Mouse (Mus musculus) liver, embryonic 14.5 days (tissue): Measurements from ENCODE around the gene Lbp. TPM values are rescaled to one million over a fixed set of nuclear protein-coding genes. Genes with fewer than 3 reads are reported as not detected.
A peak's percentile ranks its signal among the peaks of the same experiment; 100 is the strongest.

Experiments
- ATAC-seq: fragments of 200-750 bp; cut with Nextera tagmentation; 2 replicates; pipeline ENCODE4 v1.8.0; 2017; ENCODE audit warnings: moderate number of reproducible peaks, mild to moderate bottlenecking, moderate library complexity; ENCODE audit not compliant: insufficient read depth
- DNase-seq, 3 experiments: peaks; one replicate each; pipeline ENCODE4 v3.0.0-alpha.2; 2012 to 2013; ENCODE audit warnings: low read depth in 3 of 3, low spot score in 3 of 3
- H3K27ac ChIP-seq: fragments of 300-500 bp; sonication (generic); 2 replicates; pipeline ENCODE4 v1.5.1; 2014; ENCODE audit warnings: moderate library complexity, mild to moderate bottlenecking, control low read depth, inconsistent platforms
- H3K27me3 ChIP-seq: fragments of 300-500 bp; sonication (generic); 2 replicates; pipeline ENCODE4 v1.6.1; 2014; ENCODE audit warnings: mild to moderate bottlenecking, low read length, moderate library complexity; ENCODE audit not compliant: control insufficient read depth, insufficient read depth
- H3K36me3 ChIP-seq: fragments of 300-500 bp; sonication (generic); replicated peaks from 2 replicates; pipeline ENCODE4 v1.6.1; 2014; ENCODE audit warnings: low read depth; ENCODE audit not compliant: control insufficient read depth, insufficient read depth
- H3K4me1 ChIP-seq, 2 experiments: fragments of 200-500 bp in 1 of 2; fragments of 300-500 bp in 1 of 2; sonication (generic) in 1 of 2; replicated peaks; 2 replicates each; pipeline ENCODE4 v1.6.1; 2012 to 2014; ENCODE audit warnings: antibody characterized with exemption in 1 of 2, inconsistent platforms in 1 of 2, low read length in 1 of 2; ENCODE audit not compliant: control insufficient read depth in 2 of 2, insufficient read depth in 2 of 2
- H3K4me2 ChIP-seq: fragments of 300-500 bp; sonication (generic); 2 replicates; pipeline ENCODE4 v1.6.1; 2014; ENCODE audit warnings: low read depth, mild to moderate bottlenecking, control low read depth, moderate library complexity
- H3K4me3 ChIP-seq, 2 experiments: fragments of 200-500 bp in 1 of 2; fragments of 300-500 bp in 1 of 2; sonication (generic) in 1 of 2; 2 replicates each; pipeline ENCODE4 v1.5.1; 2012 to 2014; ENCODE audit warnings: low read depth in 2 of 2, low read length in 2 of 2, mild to moderate bottlenecking in 2 of 2, control low read depth in 1 of 2, inconsistent platforms in 1 of 2, moderate library complexity in 1 of 2; ENCODE audit not compliant: insufficient read depth in 1 of 2
- H3K9ac ChIP-seq: fragments of 300-500 bp; sonication (generic); replicated peaks from 2 replicates; pipeline ENCODE4 v1.6.1; 2014; ENCODE audit warnings: mild to moderate bottlenecking, control low read depth, moderate library complexity
- H3K9me3 ChIP-seq: fragments of 300-500 bp; sonication (generic); 2 replicates; pipeline ENCODE4 v1.6.1; 2016; ENCODE audit warnings: low read length, mixed read lengths; ENCODE audit not compliant: control insufficient read depth
- CTCF ChIP-seq: IDR thresholded peaks from 2 replicates; pipeline ENCODE4 v1.5.1; 2016; ENCODE audit warnings: antibody characterized with exemption, low read depth, control low read depth
- EP300 ChIP-seq: IDR thresholded peaks from 2 replicates; pipeline ENCODE4 v1.6.1; 2016; ENCODE audit warnings: antibody characterized with exemption, low read depth
- WGBS: fragments of 180-500 bp; shearing (Covaris S2); extraction: QIAGEN DNeasy Blood & Tissue Kit; methylation state at CpG from one replicate; pipeline ENCODE4 v1.1.7; 2014; ENCODE audit not compliant: insufficient replicate concordance; 5-methylcytosine and 5-hydroxymethylcytosine counted together
- polyA plus RNA-seq, 2 experiments: library from polyadenylated mRNA; depleted of rRNA in 1 of 2; stranded (reverse) in 1 of 2; unstranded in 1 of 2; fragments of >200 nt; fragmentation: Nextera tagmentation in 1 of 2; extraction: Ambion mirVana in 1 of 2; gene quantifications; 2 replicates each; pipeline versions ENCODE4 v1.2.1 to v1.2.3; 2012 to 2014

The Lbp gene
- polyA plus RNA-seq, 2 experiments, result 22.9 to 31.6 TPM

DNA sequence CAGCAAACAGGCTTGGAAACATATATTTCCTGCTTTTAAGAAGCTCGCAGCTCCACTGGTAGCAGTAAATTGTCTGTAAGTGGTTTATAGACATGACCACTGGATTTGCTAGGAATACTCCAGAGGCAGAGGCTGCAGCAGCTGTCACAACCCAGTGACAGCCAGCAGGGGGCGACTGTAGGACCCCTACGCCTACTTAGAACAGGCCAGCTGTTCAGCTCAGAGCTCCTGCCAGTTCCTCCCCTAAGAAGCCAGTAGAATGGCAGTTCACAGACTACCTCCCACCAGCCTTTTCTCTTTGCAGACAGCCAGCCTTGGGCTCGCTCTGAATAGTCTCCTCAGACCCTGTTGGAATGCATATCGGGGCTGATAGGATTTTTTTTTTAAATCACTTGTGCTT is 10.7 kb downstream of the Lbp start:
- Histone ChIP-seq H3K27ac (no peak overlapping the region), H3K27me3 (no peaks in the 10 kb centered on the region), H3K4me2 (no peak overlapping the region), H3K4me1 (no peaks in the 10 kb centered on the region), H3K36me3 (no peaks in the 10 kb centered on the region), H3K9ac (no peak overlapping the region), H3K4me3 (no peak overlapping the region), H3K9me3 (no peaks in the 10 kb centered on the region)
- ATAC-seq, result no peak
- 29% methylated on average over 5 of the region's 5 CpGs for WGBS
- TF ChIP-seq EP300 (no peak), CTCF (peak; percentile 78)
- no peak for DNase-seq

DNA sequence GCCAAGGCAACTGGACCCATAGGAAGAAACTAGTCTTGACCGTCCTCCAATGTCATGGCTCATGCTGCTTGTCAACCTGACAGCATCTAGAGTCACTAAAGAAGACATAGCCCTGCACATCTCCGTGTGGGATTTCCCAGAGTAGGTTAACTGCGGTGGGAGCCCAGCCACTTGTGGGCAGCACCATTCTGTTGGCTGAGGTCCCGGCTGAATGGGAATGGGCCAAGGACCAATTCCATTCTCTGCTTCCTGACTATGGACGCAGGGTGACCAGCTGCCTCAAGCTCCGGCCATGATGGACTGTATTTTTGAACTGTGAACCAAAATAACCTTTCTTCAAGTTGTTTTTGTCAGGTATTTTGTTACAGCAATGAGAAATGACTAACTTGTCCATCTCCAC is 15.3 kb downstream of the Lbp start:
- DNase-seq (no peak), ATAC-seq (no peak)
- no peak overlapping the region for H3K27ac ChIP-seq
- 64% methylated on average over 6 of the region's 6 CpGs for WGBS
- H3K27me3 ChIP-seq, result no peaks in the 10 kb centered on the region
- H3K9me3 ChIP-seq, result no peaks in the 10 kb centered on the region
- H3K4me2 ChIP-seq, result no peak overlapping the region
- H3K4me1 ChIP-seq, result no peaks in the 10 kb centered on the region
- H3K9ac ChIP-seq, result no peak overlapping the region
- TF ChIP-seq EP300 (no peak), CTCF (no peak)
- no peaks in the 10 kb centered on the region for H3K36me3 ChIP-seq
- H3K4me3 ChIP-seq, result no peak overlapping the region

DNA sequence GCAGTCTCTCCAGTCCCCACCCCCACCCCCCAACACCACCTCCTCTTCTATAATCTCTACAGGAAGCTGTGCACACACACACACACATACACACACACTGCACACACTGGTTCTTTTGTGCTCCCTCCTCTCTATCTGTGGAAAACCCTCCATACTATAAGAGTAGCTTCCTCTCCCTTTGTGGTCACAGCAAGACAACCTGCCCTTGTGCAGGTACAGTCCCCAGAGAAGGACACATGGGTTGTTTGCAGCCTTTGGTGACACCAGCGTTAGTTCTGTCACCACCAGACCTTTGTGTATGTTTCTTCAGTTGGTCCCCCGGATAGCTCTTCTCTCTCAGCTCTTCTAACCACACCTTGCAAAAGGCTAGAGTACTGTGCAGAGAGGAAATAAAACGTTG is 16.6 kb downstream of the Lbp start:
- DNase-seq (no peak), ATAC-seq (no peak)
- Histone ChIP-seq H3K4me3 (no peak overlapping the region), H3K36me3 (no peaks in the 10 kb centered on the region), H3K4me2 (no peak overlapping the region), H3K9me3 (no peaks in the 10 kb centered on the region), H3K4me1 (no peaks in the 10 kb centered on the region), H3K27ac (no peak overlapping the region), H3K9ac (no peak overlapping the region), H3K27me3 (no peaks in the 10 kb centered on the region)
- 29% methylated on average over 3 of the region's 3 CpGs for WGBS
- TF ChIP-seq CTCF (no peak), EP300 (no peak)

DNA sequence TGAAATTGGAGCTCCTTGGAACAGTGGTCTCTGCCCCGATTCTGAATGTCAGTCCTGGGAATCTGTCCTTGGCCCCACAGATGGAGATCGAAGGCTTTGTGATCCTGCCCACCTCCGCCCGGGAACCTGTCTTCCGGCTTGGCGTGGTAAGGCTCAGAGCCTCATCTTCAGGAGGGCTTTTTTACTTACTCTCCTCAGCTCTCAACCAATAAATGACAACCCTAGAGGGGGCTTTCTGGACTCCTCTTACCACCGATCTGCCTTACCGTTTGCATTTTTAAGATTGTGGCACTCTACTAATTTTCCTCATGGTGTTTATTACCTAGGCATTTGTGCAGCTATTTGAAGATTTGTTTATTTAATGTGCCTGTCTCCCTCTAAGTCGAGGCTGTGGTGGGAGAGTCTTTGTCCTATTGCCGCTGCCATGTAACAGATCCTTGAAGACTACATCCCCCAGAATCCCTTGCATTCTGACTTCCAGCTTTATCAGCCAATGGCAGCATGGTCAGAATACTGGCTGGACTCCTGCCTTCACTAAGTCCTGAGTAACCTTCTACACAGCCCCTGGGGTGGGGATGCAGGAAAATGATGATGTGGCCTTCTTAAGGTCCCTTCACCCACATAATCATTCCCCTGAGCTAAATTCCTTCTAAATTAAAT is 18.4 kb downstream of the Lbp start:
- no peak overlapping the region for H3K4me3 ChIP-seq
- no peaks in the 10 kb centered on the region for H3K36me3 ChIP-seq
- TF ChIP-seq CTCF (no peak), EP300 (no peak)
- no peak for ATAC-seq
- no peaks in the 10 kb centered on the region for H3K9me3 ChIP-seq
- no peaks in the 10 kb centered on the region for H3K27me3 ChIP-seq
- no peak for DNase-seq
- no peak overlapping the region for H3K9ac ChIP-seq
- no peaks in the 10 kb centered on the region for H3K4me1 ChIP-seq
- H3K27ac ChIP-seq, result no peak overlapping the region
- H3K4me2 ChIP-seq, result no peak overlapping the region
- WGBS, result 66% methylated on average over 10 of the region's 10 CpGs

DNA sequence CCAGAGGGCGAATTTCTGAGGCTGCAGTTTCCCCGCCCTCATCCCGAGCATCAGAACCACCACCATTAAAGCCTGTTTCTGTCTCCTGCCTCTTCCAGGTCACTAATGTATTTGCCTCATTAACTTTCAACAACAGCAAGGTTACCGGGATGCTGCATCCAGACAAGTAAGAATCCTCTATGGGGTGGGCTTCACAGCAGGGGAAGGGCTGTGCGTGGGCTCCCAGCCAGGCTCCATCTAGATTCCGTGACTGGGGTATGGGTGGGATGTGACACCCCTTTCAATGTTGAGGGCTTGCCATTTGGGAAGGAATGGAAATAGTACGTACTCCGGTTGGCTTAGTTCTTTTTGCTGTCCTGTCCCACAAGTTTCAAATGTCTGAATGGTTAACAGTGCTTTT is 19.3 kb downstream of the Lbp start:
- TF ChIP-seq CTCF (no peak), EP300 (no peak)
- H3K9ac ChIP-seq, result no peak overlapping the region
- no peaks in the 10 kb centered on the region for H3K4me1 ChIP-seq
- no peak overlapping the region for H3K4me2 ChIP-seq
- no peaks in the 10 kb centered on the region for H3K27me3 ChIP-seq
- no peaks in the 10 kb centered on the region for H3K36me3 ChIP-seq
- no peak overlapping the region for H3K4me3 ChIP-seq
- no peak for DNase-seq
- 69% methylated on average over 8 of the region's 8 CpGs for WGBS
- ATAC-seq, result no peak
- H3K9me3 ChIP-seq, result no peaks in the 10 kb centered on the region
- H3K27ac ChIP-seq, result no peak overlapping the region

DNA sequence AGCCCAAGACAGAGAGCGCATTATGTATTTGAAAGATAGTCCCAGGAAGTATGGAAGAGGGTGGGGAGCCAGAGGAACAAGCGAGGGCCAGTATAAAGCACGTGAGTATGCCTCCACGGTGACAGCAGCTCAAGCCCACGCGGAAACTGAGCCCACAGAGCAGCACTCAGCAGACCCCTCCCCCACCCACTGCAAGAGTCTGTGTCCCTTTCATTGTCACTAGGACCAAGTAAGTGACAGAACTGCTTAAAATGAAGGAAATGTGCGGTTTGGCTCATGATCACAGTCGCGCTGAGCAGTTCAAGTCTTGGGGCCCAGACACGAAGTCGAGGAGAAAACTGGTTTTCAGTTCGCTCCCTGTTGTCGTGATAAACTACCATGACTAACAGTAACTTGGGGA is 28.1 kb downstream of the Lbp start:
- Histone ChIP-seq H3K36me3 (no peaks in the 10 kb centered on the region), H3K27me3 (no peaks in the 10 kb centered on the region), H3K4me3 (no peak overlapping the region), H3K27ac (no peak overlapping the region), H3K9ac (no peak overlapping the region), H3K9me3 (no peaks in the 10 kb centered on the region), H3K4me2 (no peak overlapping the region), H3K4me1 (no peaks in the 10 kb centered on the region)
- DNase-seq (no peak), ATAC-seq (no peak)
- 71% methylated on average over 13 of the region's 13 CpGs for WGBS
- no peak for TF ChIP-seq CTCF
- no peak for TF ChIP-seq EP300
